Mouse (Mus musculus) heart, adult 2 months (tissue): ENCODE data around the gene Pard3.

Experiments used
- CTCF ChIP-seq: fragments of 200-600 bp; IDR thresholded peaks from 2 replicates; pipeline ENCODE4 v1.8.1; 2022; ENCODE audit warnings: antibody characterized with exemption, mild to moderate bottlenecking, moderate library complexity
- EP300 ChIP-seq: fragments of 200-500 bp; IDR thresholded peaks from 2 replicates; pipeline ENCODE4 v1.6.1; 2011; ENCODE audit warnings: low read depth, low read length, control low read depth; ENCODE audit not compliant: insufficient read depth
- POLR2A ChIP-seq: fragments of 200-500 bp; IDR thresholded peaks from 2 replicates; pipeline ENCODE4 v1.6.1; 2011; ENCODE audit warnings: mild to moderate bottlenecking, low read depth, low read length, control low read depth; ENCODE audit not compliant: insufficient read depth

DNA sequence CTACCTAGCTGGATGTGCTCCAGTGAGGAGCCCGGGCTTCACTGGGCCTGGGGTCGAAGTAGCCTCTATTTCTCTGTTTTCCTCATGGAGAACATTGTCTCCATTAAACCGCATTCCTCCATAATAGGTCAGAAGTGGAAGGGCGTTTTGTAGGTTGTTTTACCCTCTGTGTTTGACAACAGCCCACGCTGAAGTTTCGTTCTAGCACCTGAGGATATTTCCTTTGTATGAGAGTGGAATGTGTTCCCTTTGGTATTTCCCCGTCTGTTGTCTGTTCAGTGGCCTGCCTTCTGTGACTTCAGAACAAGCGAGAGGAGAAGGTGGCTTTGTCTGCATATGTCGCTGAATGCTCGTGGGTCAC is 1.4 kb downstream of the Pard3 start:
- no peak for TF ChIP-seq CTCF
- no peak for TF ChIP-seq POLR2A
- no peak for TF ChIP-seq EP300
